Mouse (Mus musculus) lung, postnatal 0 days (tissue): ENCODE results near the gene Sord.

Source experiments
- CTCF ChIP-seq: IDR thresholded peaks from 2 replicates; pipeline ENCODE4 v1.5.1; 2016; ENCODE audit warnings: antibody characterized with exemption, mild to moderate bottlenecking
- EP300 ChIP-seq: IDR thresholded peaks from 2 replicates; pipeline ENCODE4 v1.6.1; 2016; ENCODE audit warnings: antibody characterized with exemption, mild to moderate bottlenecking, control low read depth

DNA sequence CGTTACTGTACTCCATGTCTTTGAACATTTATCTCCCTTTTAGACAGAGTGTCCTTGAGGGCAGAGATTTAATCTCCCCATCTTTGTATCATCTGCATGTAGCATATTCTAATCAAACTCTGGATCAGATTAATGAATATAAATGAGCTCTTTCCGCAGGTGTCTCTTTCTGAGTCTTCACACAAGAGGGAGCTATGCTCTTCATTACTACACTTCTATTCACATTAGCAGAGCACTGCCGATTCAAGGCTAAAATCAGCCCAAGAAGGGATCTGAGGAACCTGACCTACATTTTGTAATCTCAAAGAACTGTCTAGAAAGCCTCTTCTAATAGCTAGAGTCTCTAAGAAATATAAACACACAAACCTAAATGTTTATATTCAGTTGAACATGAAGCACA lies 75.1 kb downstream of the Sord start:
- TF ChIP-seq CTCF (no peak), EP300 (no peak)
